Mouse (Mus musculus) heart, postnatal 0 days (tissue): ENCODE measurements at regions not wholly inside any gene's neighbourhood (a gene's known extent, or its start where the extent isn't known, plus 50 kb on each side); places are given as distances from the start of the nearest gene placed in this dataset.

Source experiments
- CTCF ChIP-seq: IDR thresholded peaks from 2 replicates; pipeline ENCODE4 v1.5.1; 2016; ENCODE audit warnings: antibody characterized with exemption, control low read depth, low read depth
- EP300 ChIP-seq: IDR thresholded peaks from 2 replicates; pipeline ENCODE4 v1.6.1; 2016; ENCODE audit warnings: antibody characterized with exemption, low read depth

GRCm38 (mm10) chr6:93140331-93140731, 197.0 kb upstream of the Adamts9 start:
- no peak for TF ChIP-seq CTCF
- no peak for TF ChIP-seq EP300
